Mouse (Mus musculus) lung, postnatal 0 days (tissue): ENCODE data around the gene Ufc1.

Experiments used
- CTCF ChIP-seq: IDR thresholded peaks from 2 replicates; pipeline ENCODE4 v1.5.1; 2016; ENCODE audit warnings: antibody characterized with exemption, mild to moderate bottlenecking
- EP300 ChIP-seq: IDR thresholded peaks from 2 replicates; pipeline ENCODE4 v1.6.1; 2016; ENCODE audit warnings: antibody characterized with exemption, mild to moderate bottlenecking, control low read depth

- TF ChIP-seq EP300 (no peak), CTCF (no peak)
These were observed 25.3 kb upstream of the Ufc1 start for GRCm38 (mm10) chr1:171320151-171320550.
